Mouse (Mus musculus) C2C12 (cell line): ENCODE results near the gene Cyp2d12.

Source experiments
- CTCF ChIP-seq: IDR thresholded peaks from one replicate; pipeline ENCODE4 v1.5.1; 2011; ENCODE audit not compliant: control insufficient read depth, insufficient read depth, insufficient read length
- FOSL1 ChIP-seq: IDR thresholded peaks from one replicate; pipeline ENCODE4 v1.8.0; 2011; ENCODE audit warnings: mild to moderate bottlenecking, low read length; ENCODE audit not compliant: poor library complexity, insufficient read depth, severe bottlenecking
- MAX ChIP-seq: IDR thresholded peaks from one replicate; pipeline ENCODE4 v1.6.1; 2011; ENCODE audit warnings: mild to moderate bottlenecking, control low read depth
- MYOG ChIP-seq: IDR thresholded peaks from one replicate; pipeline ENCODE4 v1.6.1; 2011; ENCODE audit not compliant: control insufficient read depth, insufficient read length; ENCODE audit errors: extremely low read depth
- USF1 ChIP-seq: IDR thresholded peaks from one replicate; pipeline ENCODE4 v1.6.1; 2011; ENCODE audit warnings: low read depth, mild to moderate bottlenecking, control low read depth, moderate library complexity

DNA sequence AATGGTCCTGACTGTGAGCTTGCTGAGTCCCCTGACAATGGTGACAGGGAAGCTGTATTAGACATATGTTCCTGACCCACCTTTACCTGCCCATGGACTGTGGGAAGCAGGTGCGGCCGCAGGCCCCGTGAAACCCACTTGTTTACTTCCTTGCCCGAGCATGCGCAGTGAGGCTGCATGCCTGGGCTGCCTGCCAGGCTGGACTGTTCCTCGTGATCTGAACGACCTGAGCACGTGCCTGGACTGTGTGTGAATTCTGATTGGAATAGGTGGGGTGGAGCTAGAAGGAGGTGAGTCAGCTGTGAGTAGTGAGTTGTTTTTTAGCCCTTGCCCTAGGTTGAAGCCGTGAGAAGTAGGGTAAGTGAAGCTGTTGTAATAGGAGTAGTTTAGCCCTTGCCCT lies 27.7 kb downstream of the Cyp2d12 start:
- no peak for TF ChIP-seq CTCF
- no peak for TF ChIP-seq MYOG
- TF ChIP-seq MAX: no peak
- TF ChIP-seq FOSL1: no peak
- TF ChIP-seq USF1: no peak
